Mouse (Mus musculus) urinary bladder, adult 2 months (tissue): ENCODE data around the gene Dgki. TPM values are rescaled to one million over a fixed set of nuclear protein-coding genes. Genes with fewer than 3 reads are reported as not detected.

Experiments
- DNase-seq: peaks from one replicate; pipeline ENCODE4 v3.0.0; 2022; ENCODE audit warnings: low spot score
- polyA plus RNA-seq: library from polyadenylated mRNA; depleted of rRNA; stranded (reverse); fragments of >200 nt; gene quantifications from 2 replicates; pipeline ENCODE4 v1.2.3, GENCODE M21; 2012; rRNA removed

The Dgki gene
- polyA plus RNA-seq, 1 experiment, result 1.5 TPM

- no peak for DNase-seq
Observed at GRCm38 (mm10) chr6:36810448-36810847, 489.5 kb downstream of the Dgki start.

- DNase-seq, result no peak
Observed at GRCm38 (mm10) chr6:36809747-36810285, 490.2 kb downstream of the Dgki start, which contains the start of gene Ptn. Gene Ptn (minus strand): TSS chr6:36810220.

GRCm38 (mm10) chr6:36809311-36809726 is 490.7 kb downstream of the Dgki start:
- no peak for DNase-seq

- DNase-seq, result no peak
Observed at GRCm38 (mm10) chr6:36808306-36809058, 491.5 kb downstream of the Dgki start.

GRCm38 (mm10) chr6:36806906-36807305 is 493.1 kb downstream of the Dgki start:
- no peak for DNase-seq

GRCm38 (mm10) chr6:36800309-36800946 is 499.6 kb downstream of the Dgki start:
- DNase-seq, result no peak

- no peak for DNase-seq
Observed at GRCm38 (mm10) chr6:36797066-36797655, 502.8 kb downstream of the Dgki start.

Other genes starting within 250 kb of the Dgki start
- gene Creb3l2, start 142.0 kb upstream of the Dgki start, polyA plus RNA-seq, result 35.0 and 42.5 TPM in 2 replicates
- gene Akr1d1, start 230.0 kb upstream of the Dgki start, polyA plus RNA-seq, result not detected in 2 replicates